Mouse (Mus musculus) ES-Bruce4 (cell line): ENCODE results near the gene Tmem40.

Source experiments
- CTCF ChIP-seq: IDR thresholded peaks from one replicate; pipeline ENCODE4 v1.8.1; 2011; ENCODE audit warnings: low read depth, low read length
- EP300 ChIP-seq: IDR thresholded peaks from 2 replicates; pipeline ENCODE4 v1.6.1; 2011; ENCODE audit warnings: low read depth, low read length; ENCODE audit not compliant: insufficient read depth
- POLR2A ChIP-seq: IDR thresholded peaks from one replicate; pipeline ENCODE4 v1.8.1; 2011; ENCODE audit warnings: low read length; ENCODE audit not compliant: insufficient read depth

DNA sequence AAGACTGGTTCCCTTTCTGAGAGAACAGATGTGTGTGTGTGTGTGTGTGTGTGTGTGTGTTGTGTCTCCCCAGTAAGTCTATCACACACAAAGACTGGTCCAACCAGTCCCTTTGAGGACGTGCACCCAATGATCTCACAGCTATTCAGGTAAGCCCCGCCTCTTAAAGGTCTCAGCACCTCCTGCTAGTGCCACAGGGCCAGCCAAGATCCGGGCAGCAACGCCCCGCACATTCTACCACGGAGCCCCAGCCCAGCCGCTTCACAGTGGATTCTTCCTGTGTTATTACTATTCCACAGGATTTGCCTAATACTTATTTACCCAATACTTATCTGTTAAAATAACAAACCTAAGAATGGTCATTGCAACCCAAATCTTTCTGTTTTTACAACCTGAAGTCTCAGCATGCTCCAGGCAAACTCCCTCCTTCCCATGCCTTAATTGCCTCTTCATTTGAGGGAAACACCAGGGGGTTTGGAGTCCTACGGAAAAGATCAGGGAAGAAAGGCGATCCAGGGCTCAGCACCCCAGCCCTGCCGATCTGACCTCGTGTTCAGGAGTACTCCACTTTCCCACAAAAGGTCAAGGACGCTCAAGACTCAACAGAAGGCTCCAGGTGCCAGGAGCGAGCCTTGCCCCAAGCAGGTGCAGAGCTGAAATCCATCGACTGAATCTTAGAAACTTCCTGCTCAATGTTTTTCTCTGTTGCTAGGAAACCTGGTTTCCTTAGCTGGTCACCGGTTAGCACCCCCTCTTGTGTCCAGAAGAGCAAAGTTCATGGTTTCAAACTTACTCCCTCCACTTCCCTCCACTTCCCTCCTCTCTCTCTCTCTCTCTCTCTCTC, 44.3 kb downstream of the Tmem40 start:
- TF ChIP-seq EP300 (no peak), CTCF (no peak), POLR2A (peak; percentile 35)
